Mouse (Mus musculus): Measurements from ENCODE around the gene 4933428G20Rik. TPM values are rescaled to one million over a fixed set of nuclear protein-coding genes. Genes with fewer than 3 reads are reported as not detected.

4933428G20Rik gene
- polyA plus RNA-seq, 1 experiment from 2014 or later, result 0.39 TPM

- Histone ChIP-seq H3K4me1 (replicated peaks) (peaks cover under 1% of the 10 kb centered on the region; the same call in 1 of the 2 replicates), H3K27ac (replicated peaks) (peak overlapping the region; percentile 14; the same call in 1 of the 2 replicates), H3K9ac (no peak overlapping the region), H3K27me3 (no peaks in the 10 kb centered on the region), H3K4me2 (no peak overlapping the region), H3K4me3 (replicated peaks) (no peak overlapping the region), H3K9me3 (replicated peaks) (no peaks in the 10 kb centered on the region), H3K36me3 (replicated peaks) (peaks cover 100% of the 10 kb centered on the region)
- no peak for ATAC-seq (ENCODE audit: insufficient read depth)
- WGBS (ENCODE audit: insufficient replicate concordance), result 77% methylated on average over 4 of the region's 4 CpGs
These were observed 43.0 kb downstream of the 4933428G20Rik start for GRCm38 (mm10) chr11:97457120-97457519.

- no peak overlapping the region for H3K27ac ChIP-seq (replicated peaks)
- H3K27me3 ChIP-seq, result no peaks in the 10 kb centered on the region
- peaks cover 48% of the 10 kb centered on the region for H3K4me1 ChIP-seq (replicated peaks)
- H3K4me2 ChIP-seq, result no peak overlapping the region
- ATAC-seq (ENCODE audit: insufficient read depth), result no peak
- no peak overlapping the region for H3K9ac ChIP-seq
- 92% methylated on average over 15 of the region's 15 CpGs for WGBS (ENCODE audit: insufficient replicate concordance)
- H3K36me3 ChIP-seq (replicated peaks), result peaks cover 100% of the 10 kb centered on the region
- H3K4me3 ChIP-seq (replicated peaks), result no peak overlapping the region
- H3K9me3 ChIP-seq (replicated peaks), result no peaks in the 10 kb centered on the region
These were observed 48.5 kb downstream of the 4933428G20Rik start for GRCm38 (mm10) chr11:97451625-97452024.

- no peak for ATAC-seq (ENCODE audit: insufficient read depth)
- H3K9me3 ChIP-seq (replicated peaks), result no peaks in the 10 kb centered on the region
- H3K27ac ChIP-seq (replicated peaks), result peak overlapping the region; percentile 70
- peaks cover 97% of the 10 kb centered on the region for H3K36me3 ChIP-seq (replicated peaks)
- peaks cover 61% of the 10 kb centered on the region for H3K4me1 ChIP-seq (replicated peaks)
- 75% methylated on average over 10 of the region's 10 CpGs for WGBS (ENCODE audit: insufficient replicate concordance)
- H3K27me3 ChIP-seq, result no peaks in the 10 kb centered on the region
- peak overlapping the region; percentile 53 for H3K4me2 ChIP-seq
- H3K4me3 ChIP-seq (replicated peaks), result peak overlapping the region; percentile 33
- H3K9ac ChIP-seq, result peak overlapping the region; percentile 26; the same call in 1 of the 2 replicates
These were observed 49.7 kb downstream of the 4933428G20Rik start for GRCm38 (mm10) chr11:97450305-97450922.

GRCm38 (mm10) chr11:97449601-97450293 lies 50.4 kb downstream of the 4933428G20Rik start:
- 35% methylated on average over 15 of the region's 15 CpGs for WGBS (ENCODE audit: insufficient replicate concordance)
- no peaks in the 10 kb centered on the region for H3K27me3 ChIP-seq
- H3K36me3 ChIP-seq (replicated peaks), result peaks cover 97% of the 10 kb centered on the region
- peak overlapping the region; percentile 33 for H3K4me3 ChIP-seq (replicated peaks)
- peak overlapping the region; percentile 70 for H3K27ac ChIP-seq (replicated peaks)
- peak overlapping the region; percentile 26 for H3K9ac ChIP-seq
- no peak for ATAC-seq (ENCODE audit: insufficient read depth)
- no peaks in the 10 kb centered on the region for H3K9me3 ChIP-seq (replicated peaks)
- peak overlapping the region; percentile 53 for H3K4me2 ChIP-seq
- H3K4me1 ChIP-seq (replicated peaks), result peaks cover 67% of the 10 kb centered on the region

GRCm38 (mm10) chr11:97448611-97449394 lies 51.3 kb downstream of the 4933428G20Rik start:
- Histone ChIP-seq H3K9ac (peak overlapping the region; percentile 26; the same call in 1 of the 2 replicates), H3K27me3 (no peaks in the 10 kb centered on the region), H3K4me1 (replicated peaks) (peaks cover 77% of the 10 kb centered on the region), H3K9me3 (replicated peaks) (no peaks in the 10 kb centered on the region), H3K4me3 (replicated peaks) (no peak overlapping the region), H3K27ac (replicated peaks) (peak overlapping the region; percentile 70), H3K4me2 (peak overlapping the region; percentile 53), H3K36me3 (replicated peaks) (peaks cover 97% of the 10 kb centered on the region)
- no peak for ATAC-seq (ENCODE audit: insufficient read depth)
- 86% methylated on average over 11 of the region's 11 CpGs for WGBS (ENCODE audit: insufficient replicate concordance)

GRCm38 (mm10) chr11:97447979-97448378 lies 52.2 kb downstream of the 4933428G20Rik start:
- Histone ChIP-seq H3K4me3 (replicated peaks) (0 out of 2 replicates have a peak overlapping the region, but pooled peaks have one; percentile 84), H3K9ac (no peak overlapping the region), H3K4me2 (peak overlapping the region; percentile 90), H3K36me3 (replicated peaks) (peaks cover 96% of the 10 kb centered on the region), H3K9me3 (replicated peaks) (no peaks in the 10 kb centered on the region), H3K27ac (replicated peaks) (peak overlapping the region; percentile 98), H3K27me3 (no peaks in the 10 kb centered on the region), H3K4me1 (replicated peaks) (peaks cover 85% of the 10 kb centered on the region)
- 70% methylated on average over 7 of the region's 7 CpGs for WGBS (ENCODE audit: insufficient replicate concordance)
- ATAC-seq (ENCODE audit: insufficient read depth), result no peak

- H3K4me2 ChIP-seq, result peak overlapping the region; percentile 90
- peak; percentile 83 for ATAC-seq (ENCODE audit: insufficient read depth)
- peaks cover 77% of the 10 kb centered on the region for H3K36me3 ChIP-seq (replicated peaks)
- WGBS (ENCODE audit: insufficient replicate concordance), result 21% methylated on average over 4 of the region's 4 CpGs
- peaks cover 99% of the 10 kb centered on the region for H3K4me1 ChIP-seq (replicated peaks)
- H3K9ac ChIP-seq, result peak overlapping the region; percentile 96
- H3K4me3 ChIP-seq (replicated peaks), result peak overlapping the region; percentile 84
- peak overlapping the region; percentile 98 for H3K27ac ChIP-seq (replicated peaks)
- no peaks in the 10 kb centered on the region for H3K9me3 ChIP-seq (replicated peaks)
- H3K27me3 ChIP-seq, result no peaks in the 10 kb centered on the region
These were observed 54.1 kb downstream of the 4933428G20Rik start for GRCm38 (mm10) chr11:97445999-97446511.

- Histone ChIP-seq H3K4me2 (peak overlapping the region; percentile 90), H3K9me3 (replicated peaks) (no peaks in the 10 kb centered on the region), H3K36me3 (replicated peaks) (peaks cover 72% of the 10 kb centered on the region), H3K27me3 (no peaks in the 10 kb centered on the region), H3K27ac (replicated peaks) (peak overlapping the region; percentile 98), H3K9ac (peak overlapping the region; percentile 96), H3K4me3 (replicated peaks) (peak overlapping the region; percentile 84), H3K4me1 (replicated peaks) (peaks cover 100% of the 10 kb centered on the region)
- ATAC-seq (ENCODE audit: insufficient read depth), result no peak
- WGBS (ENCODE audit: insufficient replicate concordance), result 53% methylated on average over 6 of the region's 6 CpGs
These were observed 54.5 kb downstream of the 4933428G20Rik start for GRCm38 (mm10) chr11:97445596-97445995.

GRCm38 (mm10) chr11:97442891-97443675 lies 57.1 kb downstream of the 4933428G20Rik start:
- peak; percentile 24 for ATAC-seq (ENCODE audit: insufficient read depth)
- Histone ChIP-seq H3K4me2 (peak overlapping the region; percentile 90), H3K36me3 (replicated peaks) (peaks cover 47% of the 10 kb centered on the region), H3K9ac (peak overlapping the region; percentile 96), H3K27ac (replicated peaks) (peak overlapping the region; percentile 98), H3K27me3 (no peaks in the 10 kb centered on the region), H3K4me3 (replicated peaks) (peak overlapping the region; percentile 84), H3K4me1 (replicated peaks) (peaks cover 100% of the 10 kb centered on the region), H3K9me3 (replicated peaks) (no peaks in the 10 kb centered on the region)
- 41% methylated on average over 11 of the region's 11 CpGs for WGBS (ENCODE audit: insufficient replicate concordance)

- Histone ChIP-seq H3K9ac (peak overlapping the region; percentile 96), H3K4me3 (replicated peaks) (peak overlapping the region; percentile 84), H3K9me3 (replicated peaks) (no peaks in the 10 kb centered on the region), H3K27me3 (no peaks in the 10 kb centered on the region), H3K4me2 (peak overlapping the region; percentile 90), H3K36me3 (replicated peaks) (peaks cover 33% of the 10 kb centered on the region), H3K4me1 (replicated peaks) (peaks cover 100% of the 10 kb centered on the region), H3K27ac (replicated peaks) (peak overlapping the region; percentile 98)
- ATAC-seq (ENCODE audit: insufficient read depth), result no peak
- 7% methylated on average over 3 of the region's 3 CpGs for WGBS (ENCODE audit: insufficient replicate concordance)
These were observed 58.4 kb downstream of the 4933428G20Rik start for GRCm38 (mm10) chr11:97441658-97442125.

Data from liver, embryonic 15.5 days (tissue).